Mouse (Mus musculus) brain, embryonic 14.5 days (tissue): ENCODE data around the gene Prickle2.

Source experiments
- CTCF ChIP-seq: fragments of 200-500 bp; IDR thresholded peaks from 2 replicates; pipeline ENCODE4 v1.5.1; 2012; ENCODE audit warnings: inconsistent platforms, mild to moderate bottlenecking, moderate library complexity, borderline replicate concordance; ENCODE audit not compliant: insufficient read depth, insufficient read length; ENCODE audit errors: extremely low read depth
- POLR2A ChIP-seq: fragments of 200-500 bp; IDR thresholded peaks from 2 replicates; pipeline ENCODE4 v1.6.1; 2012; ENCODE audit warnings: mild to moderate bottlenecking, inconsistent platforms, borderline replicate concordance; ENCODE audit not compliant: poor library complexity, insufficient read depth, insufficient read length, severe bottlenecking; ENCODE audit errors: extremely low read depth

GRCm38 (mm10) chr6:92409788-92410187 is 296.2 kb downstream of the Prickle2 start:
- TF ChIP-seq CTCF (no peak), POLR2A (no peak)
